Mouse (Mus musculus) testis, adult 2 months (tissue): ENCODE data around the gene Ipmk.

Experiments used
- CTCF ChIP-seq: fragments of 200-500 bp; IDR thresholded peaks from 2 replicates; pipeline ENCODE4 v1.5.1; 2012; ENCODE audit warnings: low read depth, mild to moderate bottlenecking, inconsistent platforms, low read length, moderate library complexity; ENCODE audit not compliant: control insufficient read depth, insufficient read depth, insufficient replicate concordance
- POLR2A ChIP-seq: fragments of 200-500 bp; IDR thresholded peaks from 2 replicates; pipeline ENCODE4 v1.6.1; 2012; ENCODE audit warnings: low read depth, mild to moderate bottlenecking, inconsistent platforms, low read length, moderate library complexity; ENCODE audit not compliant: control insufficient read depth

DNA sequence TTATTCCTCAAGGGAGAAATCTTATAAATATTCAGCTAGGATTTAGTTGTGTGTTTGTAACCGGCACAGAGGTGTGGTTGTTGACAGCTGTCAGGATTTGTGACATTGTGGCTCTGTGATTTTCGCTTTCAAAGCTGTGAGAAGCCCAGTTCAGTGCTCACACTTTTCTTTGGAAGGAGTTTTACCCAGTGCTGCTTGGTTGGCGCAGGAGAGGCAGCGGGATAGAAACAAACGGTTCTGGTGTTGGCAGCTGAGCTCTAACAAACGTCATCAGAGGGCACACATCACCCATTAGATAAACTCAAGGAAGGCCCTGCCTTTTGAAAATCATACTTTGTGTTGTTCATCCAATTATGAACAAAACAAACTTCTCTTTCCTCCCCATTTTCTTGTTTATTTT is 79.2 kb downstream of the Ipmk start:
- no peak for TF ChIP-seq POLR2A
- no peak for TF ChIP-seq CTCF
